ENCODE assay signal across 24 mouse cellular contexts in the genomic region with DNA sequence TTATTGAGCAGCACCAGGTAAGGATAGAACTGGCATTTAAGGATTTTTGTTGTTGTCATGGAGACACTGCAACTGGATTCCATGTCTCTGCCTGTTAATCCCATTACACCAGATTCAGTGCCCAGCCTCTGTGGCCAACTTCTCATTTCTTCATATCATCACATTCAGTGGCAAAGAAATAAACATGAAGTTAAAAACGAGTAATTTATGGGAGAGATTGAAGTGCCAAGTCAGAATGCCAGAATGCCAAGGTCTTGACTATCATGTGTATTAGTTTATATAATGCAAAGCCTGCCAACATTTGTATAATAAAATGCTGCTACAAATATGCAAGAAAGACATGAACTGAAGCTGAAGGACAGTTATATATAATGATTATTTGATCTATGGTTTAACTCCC.
DNase-seq lines count a peak whose midpoint lies in the region; ATAC-seq and TF ChIP-seq lines count a peak whose summit lies in the region.
"Had no signal": no experiment of that assay in that cellular context is flagged by ENCODE, and none has a peak within 500 bp of the region (broad histone marks: within the 10 kb centered on the region; RNA-seq: fewer than 3 reads in every experiment).

No protein-coding gene starts in this region.

- 45% methylated on average over 1 of the region's 1 CpGs for WGBS in lung, embryonic 14.5 days
- 51% methylated on average over 1 of the region's 1 CpGs for WGBS in midbrain, embryonic 16.5 days

- H3K9me3 ChIP-seq in lung, embryonic 14.5 days (ENCODE audit: low read depth, low read length) = no peaks in the 10 kb centered on the region
- H3K9me3 ChIP-seq in midbrain, embryonic 16.5 days (replicated peaks; ENCODE audit: control insufficient read depth, low read length, poor library complexity, severe bottlenecking) = no peaks in the 10 kb centered on the region
- H3K9me3 ChIP-seq: embryonic facial prominence, embryonic 10.5 days; embryonic facial prominence, embryonic 12.5 days; forebrain, embryonic 10.5 days; forebrain, embryonic 12.5 days; G1E had no signal

- H3K27ac ChIP-seq in lung, embryonic 14.5 days (ENCODE audit: low read depth) = no peak overlapping the region
- no peak overlapping the region for H3K27ac ChIP-seq in midbrain, embryonic 16.5 days (ENCODE audit: low read length)
- H3K27ac ChIP-seq: embryonic facial prominence, embryonic 10.5 days; embryonic facial prominence, embryonic 12.5 days; forebrain, embryonic 10.5 days; forebrain, embryonic 12.5 days had no signal

- TF ChIP-seq CTCF in lung, embryonic 14.5 days (IDR thresholded peaks at IDR 0.05; ENCODE audit: low read depth) = no peak

- no peaks in the 10 kb centered on the region for H3K27me3 ChIP-seq in lung, embryonic 14.5 days (ENCODE audit: insufficient read depth, low read length)
- H3K27me3 ChIP-seq in midbrain, embryonic 16.5 days (ENCODE audit: control insufficient read depth, insufficient read depth, low read depth, low read length) = no peaks in the 10 kb centered on the region
- H3K27me3 ChIP-seq: CH12.LX; embryonic facial prominence, embryonic 12.5 days; forebrain, embryonic 12.5 days had no signal

- no peak overlapping the region for H3K9ac ChIP-seq in lung, embryonic 14.5 days
- H3K9ac ChIP-seq in midbrain, embryonic 16.5 days (ENCODE audit: low read depth, low read length) = no peak overlapping the region
- H3K9ac ChIP-seq: embryonic facial prominence, embryonic 12.5 days; forebrain, embryonic 12.5 days had no signal

- DNase-seq in lung, embryonic 14.5 days = peak; percentile 40
- no peak for DNase-seq in lung, postnatal 25 days (ENCODE audit: low spot score)
- DNase-seq in NIH3T3 (ENCODE audit: low read depth) = peak; percentile 80
- DNase-seq in fibroblast of lung, adult 2 months (ENCODE audit: low read depth) = peak; percentile 2
- DNase-seq in retina, embryonic 14.5 days (ENCODE audit: low spot score) = no peak
- DNase-seq: adrenal gland, adult 8-10 months; adrenal gland, postnatal 14 days; adrenal gland, postnatal 36 days; B cell, adult 2 months; cerebellum, adult 11-12 months; cerebellum, adult 2 months; cerebellum, adult 9-10 months; cerebellum, postnatal 10 days; cerebellum, postnatal 25 days had no signal

- H3K4me3 ChIP-seq in lung, embryonic 14.5 days (ENCODE audit: low read depth, low read length) = no peak overlapping the region
- no peak overlapping the region for H3K4me3 ChIP-seq in midbrain, embryonic 16.5 days (ENCODE audit: low read depth, low read length)
- H3K4me3 ChIP-seq: embryonic facial prominence, embryonic 10.5 days; embryonic facial prominence, embryonic 12.5 days; forebrain, embryonic 10.5 days; forebrain, embryonic 12.5 days had no signal

- no peak for ATAC-seq in lung, embryonic 14.5 days (ENCODE audit: insufficient read depth)
- no peak for ATAC-seq in midbrain, embryonic 16.5 days
- ATAC-seq: CD4-positive, CD25-positive, alpha-beta regulatory T cell, adult 4 months; forebrain, embryonic 14.5 days; forebrain, embryonic 16.5 days had no signal

- no peaks in the 10 kb centered on the region for H3K4me1 ChIP-seq in lung, embryonic 14.5 days (ENCODE audit: insufficient read depth)
- H3K4me1 ChIP-seq in midbrain, embryonic 16.5 days (ENCODE audit: control insufficient read depth, insufficient read depth, low read length) = no peaks in the 10 kb centered on the region
- H3K4me1 ChIP-seq: embryonic facial prominence, embryonic 10.5 days; embryonic facial prominence, embryonic 12.5 days; forebrain, embryonic 10.5 days; forebrain, embryonic 12.5 days had no signal

- no peak overlapping the region for H3K4me2 ChIP-seq in lung, embryonic 14.5 days
- H3K4me2 ChIP-seq in midbrain, embryonic 16.5 days (ENCODE audit: low read length) = no peak overlapping the region
- H3K4me2 ChIP-seq: embryonic facial prominence, embryonic 12.5 days; forebrain, embryonic 12.5 days had no signal

- H3K36me3 ChIP-seq in lung, embryonic 14.5 days (ENCODE audit: insufficient read depth) = no peaks in the 10 kb centered on the region
- no peaks in the 10 kb centered on the region for H3K36me3 ChIP-seq in midbrain, embryonic 16.5 days (ENCODE audit: control insufficient read depth, insufficient read depth, low read length)
- H3K36me3 ChIP-seq: embryonic facial prominence, embryonic 10.5 days; embryonic facial prominence, embryonic 12.5 days; forebrain, embryonic 10.5 days; forebrain, embryonic 12.5 days; G1E had no signal

Comparison
In these comparisons a context has a peak if more than half of its experiments do, and no peak if none do; other contexts are left out.
1. DNase-seq: peak in lung, embryonic 14.5 days (single experiment), NIH3T3 (single experiment) and fibroblast of lung, adult 2 months (single experiment); none in lung, postnatal 25 days (single experiment) and retina, embryonic 14.5 days (single experiment).